Mouse (Mus musculus) heart, adult 11 months (tissue): ENCODE data around the gene Syt12.

Experiments used
- DNase-seq: peaks from one replicate; pipeline ENCODE4 v3.0.0; 2022

The Syt12 gene

DNA sequence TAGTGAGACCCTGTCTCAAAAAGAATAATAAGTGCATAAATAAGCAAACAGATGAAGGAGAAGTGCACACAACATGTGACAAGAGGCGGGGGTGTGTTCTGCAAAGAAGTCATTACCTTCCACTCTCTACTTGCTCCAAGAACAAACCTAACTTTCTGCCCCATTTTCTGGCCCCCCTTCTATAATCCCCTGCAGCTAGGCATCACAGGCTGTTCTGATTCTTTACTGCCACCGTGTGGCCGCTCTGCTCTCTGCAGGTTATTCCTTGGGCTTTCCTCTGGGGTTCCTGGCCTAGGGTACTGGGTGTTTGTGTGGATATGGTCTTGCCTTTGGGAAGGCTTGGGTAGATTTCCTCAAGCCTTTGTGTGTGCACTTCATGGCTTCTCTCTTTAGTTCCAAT is 34.8 kb downstream of the Syt12 start:
- peak; percentile 96 for DNase-seq

DNA sequence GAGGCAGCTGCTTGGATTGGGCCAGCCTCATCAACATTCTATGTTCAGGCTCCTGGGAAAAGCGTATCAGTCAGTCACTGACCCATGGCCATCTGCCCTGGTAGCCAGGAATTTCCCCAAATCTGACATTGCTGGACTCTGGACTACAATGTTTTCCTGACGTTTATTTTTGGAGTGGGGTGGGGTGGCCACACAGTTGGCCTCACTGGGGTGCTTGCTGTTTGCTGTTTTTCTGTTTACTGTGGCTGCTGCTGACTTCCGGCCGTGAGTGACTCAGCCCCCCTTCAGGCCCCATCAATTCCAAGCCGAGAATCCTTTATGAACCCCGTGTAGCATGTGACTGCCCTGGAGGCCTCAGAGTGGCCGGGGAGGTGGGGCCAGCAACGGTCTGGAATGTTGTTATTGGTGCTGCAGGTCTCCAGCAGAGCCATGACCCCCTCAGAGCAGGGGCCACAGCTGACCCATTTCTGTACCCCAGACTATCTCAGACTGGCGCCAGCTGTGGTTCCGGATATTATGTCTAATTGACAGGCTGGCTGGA is 35.6 kb downstream of the Syt12 start:
- DNase-seq, result peak; percentile 97

DNA sequence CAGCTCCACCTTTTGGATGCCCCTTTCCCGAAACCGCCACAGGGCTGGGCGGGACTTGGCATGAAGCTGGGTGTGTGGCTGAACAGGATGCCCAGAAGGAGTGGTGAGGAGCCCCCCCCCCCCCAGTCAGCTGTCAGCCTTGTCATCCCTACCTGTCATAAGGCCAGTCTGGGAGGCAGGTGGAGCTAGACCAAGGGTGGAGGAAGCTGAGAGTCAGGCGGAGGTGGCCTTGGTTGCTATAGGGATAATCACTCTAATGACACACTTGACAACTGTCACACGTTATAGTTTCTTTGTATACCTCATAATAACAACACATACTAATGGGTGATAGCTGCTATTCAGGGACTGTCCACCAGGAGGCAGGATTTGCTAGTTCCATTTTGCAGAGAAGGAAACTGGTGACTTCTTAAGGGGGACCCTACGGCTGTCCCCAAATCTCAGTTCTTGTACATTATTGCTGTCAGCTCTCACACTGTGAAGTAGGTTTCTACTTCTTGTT is 36.1 kb downstream of the Syt12 start:
- peak; percentile 90 for DNase-seq

- DNase-seq, result peak; percentile 92
Measured at GRCm38 (mm10) chr19:4440222-4440621, 37.0 kb downstream of the Syt12 start.

DNA sequence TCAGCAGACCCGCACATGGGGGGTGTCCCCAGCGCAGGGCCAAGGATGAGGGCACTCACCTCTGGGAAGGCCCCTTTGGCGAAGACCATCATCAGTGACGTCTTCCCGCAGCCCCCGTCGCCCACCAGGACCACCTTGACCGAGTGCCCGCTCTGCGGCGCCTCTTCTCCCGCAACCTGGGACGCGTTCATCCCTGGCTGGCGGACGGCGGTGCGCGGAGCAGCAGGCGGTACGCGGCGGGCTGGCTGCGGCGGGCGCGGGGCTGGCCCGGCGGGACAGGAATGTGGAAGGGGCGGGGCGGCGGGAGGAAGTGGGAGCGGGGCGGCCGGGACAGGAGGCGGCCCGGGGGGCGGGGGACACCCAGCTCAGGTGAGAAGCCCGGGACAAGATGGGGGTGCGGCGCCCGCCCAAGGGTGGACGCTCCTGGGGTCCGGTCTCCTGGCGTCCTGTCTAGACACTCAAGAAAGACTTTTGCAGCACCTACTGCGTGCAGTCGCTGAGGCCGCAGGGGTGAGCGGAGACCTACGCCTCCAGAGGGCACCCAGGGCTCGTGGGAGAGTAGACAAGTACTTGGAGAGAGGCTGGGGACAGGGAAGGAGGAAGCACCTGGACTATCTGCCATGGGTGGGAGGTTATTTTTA is 38.0 kb downstream of the Syt12 start, which contains the start of gene Rhod:
Gene Rhod, minus strand, starts transcription at position 272 of the 641 bp plus-strand sequence.
- peak; percentile 95 for DNase-seq

DNA sequence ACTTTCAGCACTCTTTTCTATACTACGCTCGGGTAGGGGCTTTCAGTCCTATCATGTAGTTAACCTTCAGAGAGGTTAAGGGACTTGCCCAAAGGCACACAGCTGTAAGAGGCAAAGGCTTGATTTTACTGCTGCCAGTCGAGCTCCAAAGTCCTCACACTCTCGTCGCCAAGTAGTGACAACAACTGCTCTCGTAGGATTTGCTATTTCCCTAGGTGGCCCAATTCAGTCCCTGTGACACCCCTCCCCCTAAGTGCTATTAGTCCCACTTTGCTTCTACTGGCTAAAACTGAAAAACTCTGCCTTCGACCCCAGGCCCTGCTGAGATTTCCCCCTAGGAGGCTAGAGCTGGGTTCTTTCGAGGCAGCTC is 38.5 kb downstream of the Syt12 start:
- DNase-seq, result no peak

- no peak for DNase-seq
Measured at GRCm38 (mm10) chr19:4437886-4438285, 39.4 kb downstream of the Syt12 start.

- DNase-seq, result peak; percentile 84
Measured at GRCm38 (mm10) chr19:4436254-4436653, 41.0 kb downstream of the Syt12 start.

DNA sequence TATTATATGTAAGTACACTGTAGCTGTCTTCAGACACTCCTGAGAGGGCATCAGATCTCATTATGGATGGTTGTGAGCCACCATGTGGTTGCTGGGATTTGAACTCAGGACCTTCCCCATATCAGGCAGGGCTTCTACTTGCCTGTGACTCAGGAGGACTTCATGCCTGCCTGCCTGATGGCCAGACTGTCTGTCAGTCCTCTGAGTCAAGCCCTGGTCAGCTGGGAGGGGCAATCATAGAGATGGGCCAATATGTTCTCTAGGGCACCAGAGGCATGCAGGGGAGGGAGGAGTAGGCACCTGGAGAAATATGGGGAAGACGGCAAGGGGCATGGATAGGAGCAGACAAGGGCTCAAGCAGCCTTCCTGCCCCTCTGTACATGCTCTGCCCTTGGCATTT is 42.2 kb downstream of the Syt12 start:
- DNase-seq, result peak; percentile 80

DNA sequence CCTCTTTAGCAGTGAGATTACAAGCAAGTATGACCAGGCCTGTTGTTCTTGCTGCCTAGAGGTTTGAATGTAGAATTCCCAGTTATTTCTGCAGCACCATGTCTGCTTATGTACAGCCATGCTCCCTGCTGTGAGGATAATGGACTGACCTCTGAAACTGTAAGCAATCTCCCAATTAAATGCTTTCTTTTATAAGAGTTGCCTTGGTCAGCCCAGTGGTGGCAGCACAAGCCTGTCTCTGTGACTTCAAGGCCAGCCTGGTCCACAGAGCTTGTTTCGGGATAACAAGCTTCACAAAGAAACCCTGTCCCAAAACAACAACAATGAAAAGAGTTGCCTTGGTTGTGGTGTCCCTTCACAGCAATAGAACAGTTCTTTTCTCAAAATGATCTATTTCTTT is 43.5 kb downstream of the Syt12 start:
- DNase-seq, result peak; percentile 29

GRCm38 (mm10) chr19:4430091-4430620 is 47.1 kb downstream of the Syt12 start:
- peak; percentile 75 for DNase-seq

DNA sequence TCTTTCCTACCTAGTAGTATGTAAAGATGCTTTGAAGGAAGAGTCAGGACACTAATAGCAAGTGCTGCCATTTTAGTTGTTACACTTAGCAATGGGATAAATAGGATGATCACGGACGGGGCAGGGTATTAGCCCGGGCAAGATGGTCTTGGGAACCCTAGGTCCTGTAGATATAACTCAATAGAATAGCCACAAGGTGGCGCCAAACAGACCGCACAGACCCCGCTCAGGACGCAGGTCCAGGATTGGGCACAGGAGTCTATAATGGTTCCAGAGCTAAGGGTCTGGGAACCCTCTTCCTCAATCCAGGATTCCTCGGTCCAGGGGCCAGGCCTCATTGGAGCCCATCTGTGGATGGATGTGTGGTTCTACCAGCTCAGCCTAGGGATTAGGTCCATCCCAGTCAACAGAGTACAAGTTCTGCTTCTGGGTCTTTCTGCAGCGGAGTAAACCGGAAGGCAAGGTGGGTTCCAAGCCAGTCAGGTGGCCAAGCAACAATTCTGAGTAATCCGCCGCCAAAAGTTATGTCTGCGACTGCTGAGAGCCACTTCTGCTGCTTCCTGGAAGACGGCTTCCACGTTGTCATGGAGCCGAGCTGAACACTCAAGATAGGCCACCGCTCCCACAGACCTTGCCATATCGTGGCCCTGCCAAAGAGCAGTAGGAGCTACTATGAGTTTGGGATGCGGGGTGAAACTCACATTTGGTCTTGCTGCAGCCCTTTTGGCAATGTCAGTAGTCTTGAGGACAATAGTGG is 51.5 kb downstream of the Syt12 start:
- DNase-seq, result peak; percentile 88

- DNase-seq, result peak; percentile 66
Measured at GRCm38 (mm10) chr19:4423021-4423420, 54.2 kb downstream of the Syt12 start.

GRCm38 (mm10) chr19:4422581-4422980 is 54.7 kb downstream of the Syt12 start:
- DNase-seq, result no peak

- DNase-seq, result peak; percentile 89
Measured at GRCm38 (mm10) chr19:4420153-4420910, 56.9 kb downstream of the Syt12 start.

DNA sequence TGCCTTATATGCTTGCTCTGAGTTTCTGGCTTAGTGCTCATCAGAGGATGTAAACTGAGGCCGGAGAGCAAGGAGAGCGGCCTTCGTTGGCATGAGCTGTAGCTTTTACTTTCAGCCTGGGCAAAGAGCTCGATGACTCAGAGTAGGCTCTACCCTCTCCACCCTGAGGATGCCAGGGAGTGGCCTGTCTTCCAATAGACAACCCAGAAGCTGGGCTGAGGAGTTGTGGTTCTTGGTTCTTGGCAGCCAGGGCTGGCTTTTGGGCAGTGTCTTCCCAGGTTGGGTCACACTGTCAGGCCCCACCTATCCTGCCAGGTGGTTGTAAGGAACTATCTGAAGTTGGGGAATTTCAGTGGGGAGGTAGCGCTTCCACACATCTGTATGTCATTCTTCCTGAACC is 57.5 kb downstream of the Syt12 start:
- DNase-seq, result peak; percentile 76

- peak; percentile 52 for DNase-seq
Measured at GRCm38 (mm10) chr19:4417713-4418112, 59.5 kb downstream of the Syt12 start.

GRCm38 (mm10) chr19:4417183-4417582 is 60.1 kb downstream of the Syt12 start:
- peak; percentile 92 for DNase-seq

- DNase-seq, result peak; percentile 56
Measured at GRCm38 (mm10) chr19:4414631-4415030, 62.6 kb downstream of the Syt12 start.

GRCm38 (mm10) chr19:4409062-4409461 is 68.2 kb downstream of the Syt12 start:
- DNase-seq, result peak; percentile 73

GRCm38 (mm10) chr19:4404840-4405239 is 72.4 kb downstream of the Syt12 start:
- DNase-seq, result peak; percentile 49

GRCm38 (mm10) chr19:4398959-4399358 is 78.3 kb downstream of the Syt12 start:
- no peak for DNase-seq

GRCm38 (mm10) chr19:4398630-4398948 is 78.7 kb downstream of the Syt12 start:
- no peak for DNase-seq
